Mouse (Mus musculus): ENCODE measurements at regions not wholly inside any gene's neighbourhood (a gene's known extent, or its start where the extent isn't known, plus 50 kb on each side); places are given as distances from the start of the nearest gene placed in this dataset.

GRCm38 (mm10) chr19:14957727-14958126 is 359.9 kb upstream of the Tle4 start:
- no peak for ATAC-seq (replicated peaks; ENCODE audit: low FRiP score, low TSS enrichment, poor library complexity, severe bottlenecking)

GRCm38 (mm10) chr19:14957154-14957553 is 359.3 kb upstream of the Tle4 start:
- ATAC-seq (replicated peaks; ENCODE audit: low FRiP score, low TSS enrichment, poor library complexity, severe bottlenecking) = no peak

- ATAC-seq (replicated peaks; ENCODE audit: low FRiP score, low TSS enrichment, poor library complexity, severe bottlenecking) = no peak
Measured at GRCm38 (mm10) chr19:14956392-14956791, 358.5 kb upstream of the Tle4 start.

GRCm38 (mm10) chr19:14955969-14956368 is 358.1 kb upstream of the Tle4 start:
- no peak for ATAC-seq (replicated peaks; ENCODE audit: low FRiP score, low TSS enrichment, poor library complexity, severe bottlenecking)

GRCm38 (mm10) chr19:14940207-14940952 is 342.5 kb upstream of the Tle4 start:
- ATAC-seq (replicated peaks; ENCODE audit: low FRiP score, low TSS enrichment, poor library complexity, severe bottlenecking) = no peak

GRCm38 (mm10) chr19:14922238-14922637 is 324.4 kb upstream of the Tle4 start:
- ATAC-seq (replicated peaks; ENCODE audit: low FRiP score, low TSS enrichment, poor library complexity, severe bottlenecking) = no peak

GRCm38 (mm10) chr19:14911056-14911850 is 313.4 kb upstream of the Tle4 start:
- no peak for ATAC-seq (replicated peaks; ENCODE audit: low FRiP score, low TSS enrichment, poor library complexity, severe bottlenecking)

GRCm38 (mm10) chr19:14894875-14895274 is 297.0 kb upstream of the Tle4 start:
- ATAC-seq (replicated peaks; ENCODE audit: low FRiP score, low TSS enrichment, poor library complexity, severe bottlenecking) = no peak

GRCm38 (mm10) chr19:14892390-14892758 is 294.5 kb upstream of the Tle4 start:
- no peak for ATAC-seq (replicated peaks; ENCODE audit: low FRiP score, low TSS enrichment, poor library complexity, severe bottlenecking)

GRCm38 (mm10) chr19:14891689-14892389 is 294.0 kb upstream of the Tle4 start:
- no peak for ATAC-seq (replicated peaks; ENCODE audit: low FRiP score, low TSS enrichment, poor library complexity, severe bottlenecking)

GRCm38 (mm10) chr19:14891090-14891428 is 293.2 kb upstream of the Tle4 start:
- no peak for ATAC-seq (replicated peaks; ENCODE audit: low FRiP score, low TSS enrichment, poor library complexity, severe bottlenecking)

GRCm38 (mm10) chr19:14890241-14891089 is 292.6 kb upstream of the Tle4 start:
- ATAC-seq (replicated peaks; ENCODE audit: low FRiP score, low TSS enrichment, poor library complexity, severe bottlenecking) = no peak

- no peak for ATAC-seq (replicated peaks; ENCODE audit: low FRiP score, low TSS enrichment, poor library complexity, severe bottlenecking)
Measured at GRCm38 (mm10) chr19:14889794-14890193, 291.9 kb upstream of the Tle4 start.

GRCm38 (mm10) chr19:14883707-14884421 is 286.0 kb upstream of the Tle4 start:
- no peak for ATAC-seq (replicated peaks; ENCODE audit: low FRiP score, low TSS enrichment, poor library complexity, severe bottlenecking)

- ATAC-seq (replicated peaks; ENCODE audit: low FRiP score, low TSS enrichment, poor library complexity, severe bottlenecking) = no peak
Measured at GRCm38 (mm10) chr19:14880818-14881217, 283.0 kb upstream of the Tle4 start.

GRCm38 (mm10) chr19:14873986-14874385 is 276.1 kb upstream of the Tle4 start:
- ATAC-seq (replicated peaks; ENCODE audit: low FRiP score, low TSS enrichment, poor library complexity, severe bottlenecking) = no peak

- ATAC-seq (replicated peaks; ENCODE audit: low FRiP score, low TSS enrichment, poor library complexity, severe bottlenecking) = no peak
Measured at GRCm38 (mm10) chr19:14871178-14871867, 273.5 kb upstream of the Tle4 start.

- no peak for ATAC-seq (replicated peaks; ENCODE audit: low FRiP score, low TSS enrichment, poor library complexity, severe bottlenecking)
Measured at GRCm38 (mm10) chr19:14862654-14863468, 265.0 kb upstream of the Tle4 start.
